Mouse (Mus musculus) stomach, postnatal 0 days (tissue): Measurements from ENCODE around the gene Krt17.
"Not testable (repeated sequence)": the region's sequence is repeated elsewhere in the genome, so short reads cannot be mapped to it uniquely, and the experiment has no call there.

Experiments
- CTCF ChIP-seq: IDR thresholded peaks from 2 replicates; pipeline ENCODE4 v1.5.1; 2016; ENCODE audit warnings: antibody characterized with exemption, low read depth, mild to moderate bottlenecking, moderate library complexity
- EP300 ChIP-seq: optimal IDR thresholded peaks from 2 replicates; pipeline ENCODE3; 2016; ENCODE audit warnings: antibody characterized with exemption

DNA sequence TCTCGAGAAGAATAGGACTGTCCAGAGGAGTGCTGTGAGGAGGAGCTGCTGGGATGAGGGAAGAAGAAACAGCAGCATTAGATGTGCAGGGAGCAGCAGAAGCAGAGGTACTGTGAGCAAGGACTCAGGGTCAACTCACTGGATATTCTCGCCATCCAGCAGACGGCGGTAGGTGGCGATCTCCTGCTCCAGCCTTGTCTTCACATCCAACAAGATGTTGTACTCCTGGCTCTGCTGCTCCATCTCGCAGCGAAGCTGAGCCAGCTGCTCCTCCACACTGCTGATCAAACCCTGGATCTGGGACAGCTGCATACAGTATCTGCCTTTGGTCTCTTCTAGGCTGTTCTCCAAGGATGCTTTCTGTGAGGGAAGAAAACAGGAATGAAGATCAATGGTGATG is 14.4 kb downstream of the Krt17 start:
- peak; percentile 17; the same call in 1 of the 2 replicates for TF ChIP-seq CTCF
- not testable (repeated sequence) for TF ChIP-seq EP300
